Mouse (Mus musculus) MEL (cell line): ENCODE data around the gene Dlg2.

ENCODE experiments used
- CHD1 ChIP-seq: IDR thresholded peaks from 2 replicates; pipeline ENCODE4 v1.6.1; 2012; ENCODE audit warnings: low read depth, mild to moderate bottlenecking, inconsistent platforms, low read length, improper control_type of control experiment
- CTCF ChIP-seq, 3 experiments: IDR thresholded peaks in 2 of 3; conservative IDR thresholded peaks in 1 of 3; 2 replicates each; pipeline ENCODE4 v1.5.1; 2011 to 2012; ENCODE audit warnings: low read length in 3 of 3, low read depth in 2 of 3, mild to moderate bottlenecking in 2 of 3, improper control_type of control experiment in 1 of 3, inconsistent platforms in 1 of 3, mixed read lengths in 1 of 3, moderate library complexity in 1 of 3; ENCODE audit not compliant: control insufficient read depth in 1 of 3, insufficient read depth in 1 of 3, poor library complexity in 1 of 3, severe bottlenecking in 1 of 3
- E2F4 ChIP-seq: IDR thresholded peaks from 2 replicates; pipeline ENCODE4 v1.6.1; 2011; ENCODE audit warnings: low read depth, low read length, improper control_type of control experiment, borderline replicate concordance
- EP300 ChIP-seq, 2 experiments: IDR thresholded peaks; 2 replicates each; pipeline ENCODE4 v1.6.1; 2011; ENCODE audit warnings: improper control_type of control experiment in 2 of 2, low read length in 2 of 2, low read depth in 1 of 2, mild to moderate bottlenecking in 1 of 2
- HCFC1 ChIP-seq: IDR thresholded peaks from 2 replicates; pipeline ENCODE4 v1.6.1; 2012; ENCODE audit warnings: low read depth, mild to moderate bottlenecking, inconsistent platforms, low read length, improper control_type of control experiment, moderate library complexity
- JUND ChIP-seq: IDR thresholded peaks from 2 replicates; pipeline ENCODE4 v1.6.1; 2011; ENCODE audit warnings: low read depth, mild to moderate bottlenecking, improper control_type of control experiment, low read length
- MAX ChIP-seq: IDR thresholded peaks from 2 replicates; pipeline ENCODE4 v1.6.1; 2011; ENCODE audit warnings: low read length, improper control_type of control experiment
- MYB ChIP-seq: IDR thresholded peaks from 2 replicates; pipeline ENCODE4 v1.6.1; 2011; ENCODE audit warnings: mild to moderate bottlenecking, low read depth, low read length, improper control_type of control experiment
- POLR2A ChIP-seq, 2 experiments: IDR thresholded peaks; 2 replicates each; pipeline ENCODE4 v1.6.1; 2011 to 2012; ENCODE audit warnings: low read length in 2 of 2, mild to moderate bottlenecking in 2 of 2, control low read depth in 1 of 2, improper control_type of control experiment in 1 of 2, low read depth in 1 of 2, moderate library complexity in 1 of 2; ENCODE audit not compliant: control insufficient read depth in 1 of 2, insufficient read depth in 1 of 2, poor library complexity in 1 of 2
- RAD21 ChIP-seq: IDR thresholded peaks from 2 replicates; pipeline ENCODE4 v1.6.1; 2011; ENCODE audit warnings: mild to moderate bottlenecking, low read depth, low read length, improper control_type of control experiment
- SIN3A ChIP-seq: IDR thresholded peaks from 2 replicates; pipeline ENCODE4 v1.6.1; 2012; ENCODE audit warnings: low read length, improper control_type of control experiment, inconsistent platforms
- TBP ChIP-seq: IDR thresholded peaks from 2 replicates; pipeline ENCODE4 v1.8.0; 2011; ENCODE audit warnings: low read depth, low read length, improper control_type of control experiment
- USF2 ChIP-seq, 2 experiments: IDR thresholded peaks; 2 replicates each; pipeline ENCODE4 v1.6.1; 2011 to 2012; ENCODE audit warnings: improper control_type of control experiment in 2 of 2, low read length in 2 of 2, borderline replicate concordance in 1 of 2, inconsistent platforms in 1 of 2, low read depth in 1 of 2, mild to moderate bottlenecking in 1 of 2; ENCODE audit not compliant: insufficient read depth in 1 of 2
- ZC3H11A ChIP-seq: IDR thresholded peaks from 2 replicates; pipeline ENCODE4 v1.6.1; 2012; ENCODE audit warnings: low read depth, mild to moderate bottlenecking, inconsistent platforms, low read length, improper control_type of control experiment

DNA sequence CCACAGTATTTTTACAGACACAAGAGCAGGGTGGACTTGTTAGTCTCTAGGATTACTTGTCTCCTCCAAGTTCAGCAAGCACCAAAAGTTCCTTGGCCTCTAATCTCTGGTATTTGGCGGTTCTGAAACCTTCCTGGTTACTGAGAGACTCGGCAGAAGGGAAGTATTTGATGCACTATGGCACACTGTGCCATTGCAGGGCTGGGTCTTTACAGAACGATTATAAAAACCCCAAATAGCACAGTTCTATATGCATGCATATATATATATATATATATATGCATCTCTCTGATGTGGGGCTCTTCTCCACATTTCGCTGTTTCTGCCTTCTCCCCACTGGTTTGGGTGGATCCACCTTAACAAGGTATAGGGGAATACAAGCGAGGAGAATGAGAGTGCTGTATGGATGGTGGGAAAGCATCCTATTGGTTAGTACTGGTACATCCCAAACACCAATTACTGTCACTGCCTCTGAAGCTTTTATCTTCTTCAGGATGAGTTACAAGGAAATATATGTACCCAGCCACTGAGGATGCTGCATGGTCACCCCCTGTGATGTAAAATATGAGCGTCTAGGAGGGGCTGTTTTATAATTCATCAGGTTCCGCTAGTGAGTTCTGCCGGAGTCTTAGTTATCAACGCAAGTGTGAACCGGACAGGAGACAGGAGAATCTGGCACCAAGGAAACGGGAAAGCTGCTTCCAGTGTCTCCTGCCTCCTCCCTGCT lies 1758.2 kb downstream of the Dlg2 start:
- TF ChIP-seq CTCF (IDR thresholded peaks at IDR 0.05 in 2 of 3, conservative IDR thresholded peaks at IDR 0.05 in 1 of 3; ENCODE audit: control insufficient read depth in 1 of 3, insufficient read depth in 1 of 3, low read depth in 2 of 3, low read length in 3 of 3, poor library complexity in 1 of 3, severe bottlenecking in 1 of 3), result no peak
- no peak for TF ChIP-seq EP300 (IDR thresholded peaks at IDR 0.05; ENCODE audit: low read depth in 1 of 2, low read length in 2 of 2)
- TF ChIP-seq MAX, result no peak
- TF ChIP-seq RAD21, result no peak
- no peak for TF ChIP-seq HCFC1
- TF ChIP-seq CHD1, result no peak
- no peak for TF ChIP-seq MYB
- TF ChIP-seq TBP, result no peak
- no peak for TF ChIP-seq POLR2A (IDR thresholded peaks at IDR 0.05; ENCODE audit: control insufficient read depth in 1 of 2, insufficient read depth in 1 of 2, low read depth in 1 of 2, low read length in 2 of 2, poor library complexity in 1 of 2)
- no peak for TF ChIP-seq ZC3H11A
- no peak for TF ChIP-seq SIN3A
- no peak for TF ChIP-seq JUND
- no peak for TF ChIP-seq E2F4
- no peak for TF ChIP-seq USF2 (IDR thresholded peaks at IDR 0.05; ENCODE audit: borderline replicate concordance in 1 of 2, insufficient read depth in 1 of 2, low read depth in 1 of 2, low read length in 2 of 2)
